Mouse (Mus musculus) myocyte (in vitro differentiated cells): ENCODE results near the gene Neurod6.

Source experiments
- E2F4 ChIP-seq: IDR thresholded peaks from one replicate; pipeline ENCODE4 v1.6.1; 2011; ENCODE audit warnings: mild to moderate bottlenecking, control low read depth, moderate library complexity; ENCODE audit not compliant: insufficient read depth
- MAX ChIP-seq: IDR thresholded peaks from one replicate; pipeline ENCODE4 v1.6.1; 2011; ENCODE audit warnings: low read depth, mild to moderate bottlenecking, control low read depth
- MYOD1 ChIP-seq, 3 experiments: IDR thresholded peaks; one replicate each; pipeline ENCODE4 v1.6.1; 2011; ENCODE audit warnings: control low read depth in 2 of 3, low read depth in 2 of 3, mild to moderate bottlenecking in 2 of 3, moderate library complexity in 1 of 3; ENCODE audit not compliant: insufficient read length in 2 of 3, control insufficient read depth in 1 of 3
- POLR2A ChIP-seq: IDR thresholded peaks from one replicate; pipeline ENCODE4 v1.6.1; 2011; ENCODE audit warnings: low read depth, mild to moderate bottlenecking, control low read depth, moderate library complexity; ENCODE audit not compliant: insufficient read length
- REST ChIP-seq: IDR thresholded peaks from one replicate; pipeline ENCODE4 v1.6.1; 2011; ENCODE audit warnings: mild to moderate bottlenecking, control low read depth, moderate library complexity; ENCODE audit not compliant: insufficient read depth, insufficient read length
- TCF12 ChIP-seq: IDR thresholded peaks from one replicate; pipeline ENCODE4 v1.6.1; 2011; ENCODE audit warnings: mild to moderate bottlenecking, control low read depth; ENCODE audit not compliant: poor library complexity, insufficient read depth, severe bottlenecking
- TCF3 ChIP-seq: IDR thresholded peaks from one replicate; pipeline ENCODE4 v1.6.1; 2011; ENCODE audit warnings: low read depth, control low read depth; ENCODE audit not compliant: insufficient read length

DNA sequence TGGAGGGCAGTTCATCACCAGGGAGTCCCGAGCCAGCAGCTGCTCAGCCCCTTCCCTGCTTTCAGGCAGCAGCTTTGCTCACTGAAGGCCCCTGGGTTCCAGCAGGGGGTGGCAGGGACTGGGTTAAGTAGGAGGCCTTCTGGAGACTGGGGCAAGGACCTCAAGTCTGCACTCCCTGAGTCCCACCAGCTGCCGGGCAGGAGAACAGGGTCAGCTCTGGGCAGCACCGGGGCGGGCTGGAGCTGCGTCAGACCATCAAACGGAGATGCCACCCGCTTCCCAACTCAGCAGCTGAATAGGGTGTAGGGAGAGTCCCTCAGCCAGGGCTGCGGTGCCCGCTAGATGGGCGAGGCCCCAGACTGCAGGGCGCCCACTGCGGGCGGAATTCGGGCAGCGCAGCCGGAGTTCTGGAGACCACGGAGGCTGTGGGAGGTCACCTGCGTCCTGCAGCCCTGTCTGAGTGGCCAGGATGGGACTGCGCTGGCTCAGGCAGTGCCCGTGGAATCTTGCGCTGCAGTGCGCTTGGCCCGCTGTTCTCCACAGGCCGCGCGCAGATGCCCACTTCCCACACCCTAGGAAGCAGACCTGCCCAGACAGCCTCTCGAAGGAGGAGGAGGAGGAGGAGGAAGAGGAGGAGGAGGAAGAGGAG lies 4.3 kb downstream of the Neurod6 start:
- TF ChIP-seq TCF12 (no peak), MAX (no peak), E2F4 (no peak), POLR2A (no peak), TCF3 (no peak), MYOD1 (IDR thresholded peaks at IDR 0.05; ENCODE audit: control insufficient read depth in 1 of 3, insufficient read length in 2 of 3, low read depth in 2 of 3) (no peak), REST (no peak)
